Mouse (Mus musculus): ENCODE data around the gene Pcnt. TPM values are rescaled to one million over a fixed set of nuclear protein-coding genes. Genes with fewer than 3 reads are reported as not detected.

Pcnt gene
- 9.6 and 11.9 TPM in 2 replicates for polyA plus RNA-seq (2012; rRNA removed)

DNA sequence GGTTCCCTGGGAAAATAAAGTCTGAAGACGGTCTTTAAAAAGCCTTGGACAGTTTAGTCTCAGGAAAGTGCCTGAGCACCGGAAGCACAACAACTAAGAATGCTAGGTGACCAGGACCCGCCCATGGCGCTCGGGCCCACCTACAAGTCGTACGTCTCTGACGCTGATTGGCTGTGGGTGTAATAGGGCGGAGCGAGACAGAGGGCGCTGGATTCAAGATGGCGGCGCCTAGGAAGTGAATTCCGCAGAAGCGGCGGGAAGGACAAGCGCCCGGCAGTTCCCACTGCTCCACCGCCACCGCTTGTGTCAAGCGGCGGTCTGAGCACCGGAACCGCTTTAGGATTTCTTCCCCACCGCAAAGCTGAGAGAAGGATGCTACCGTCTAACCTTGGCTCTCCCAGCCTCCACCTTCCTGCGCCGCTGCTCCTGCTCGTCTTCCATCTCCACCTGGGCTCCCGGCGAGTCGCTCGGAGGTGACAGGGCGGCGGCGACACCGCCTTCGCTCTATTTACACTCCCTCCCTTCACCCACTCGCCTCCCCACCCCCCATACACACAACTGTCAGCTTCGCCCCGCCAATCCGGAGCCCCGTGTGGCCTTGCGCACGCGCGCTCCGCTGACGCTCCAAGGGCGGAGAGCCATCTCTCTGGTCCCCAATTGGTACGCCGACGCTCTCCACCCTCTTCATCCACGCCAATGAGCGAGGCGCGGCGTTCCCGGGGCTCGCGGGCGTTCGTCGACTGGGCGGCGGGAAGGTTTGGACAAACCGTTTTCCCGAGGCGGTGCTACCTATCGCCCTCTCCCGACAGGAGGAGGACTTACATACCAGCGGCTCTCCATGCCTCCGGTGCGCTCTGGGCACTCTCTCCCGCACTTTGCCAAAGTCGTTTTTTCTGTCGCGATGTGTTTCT lies at the start of gene Pcnt:
Gene Pcnt, minus strand, starts transcription at position 609 of the 911 bp plus-strand sequence.

GRCm38 (mm10) chr10:76468203-76469162 lies 25.9 kb upstream of the Pcnt start, which contains the start of the genes Mcm3ap and Ybey:
Gene Mcm3ap (plus strand): TSS chr10:76468927.
Gene Ybey (minus strand): TSS chr10:76469114.

GRCm38 (mm10) chr10:76448851-76449250 lies 6.3 kb upstream of the Pcnt start, which contains the start of gene 2610028H24Rik:
Gene 2610028H24Rik (plus strand): TSS chr10:76449081.

DNA sequence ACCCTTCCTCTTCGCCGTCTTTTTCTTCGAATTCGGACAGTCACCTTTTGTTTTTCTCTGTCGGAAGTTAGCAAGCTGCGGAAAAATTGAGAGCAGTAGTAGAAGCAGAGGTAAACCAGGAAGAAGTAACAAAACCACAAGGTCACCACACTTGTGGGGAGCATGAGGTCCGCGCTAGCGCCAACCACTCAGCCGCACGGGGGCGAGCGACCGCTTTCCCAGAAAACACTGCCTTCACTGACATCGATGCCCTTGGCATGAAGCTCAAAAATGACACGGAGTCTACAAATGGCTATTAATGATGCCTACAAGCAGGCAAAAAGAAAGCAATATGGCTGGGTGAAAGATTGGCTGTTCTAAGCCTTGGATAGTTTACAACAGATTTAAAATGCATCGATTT lies 2.3 kb downstream of the Pcnt start, which contains the start of gene AC141477.1:
Gene AC141477.1, minus strand, starts transcription at position 164 of the 400 bp plus-strand sequence.

GRCm38 (mm10) chr10:76344711-76345539 lies 97.7 kb downstream of the Pcnt start, which contains the start of gene Dip2a:
Gene Dip2a (minus strand): TSS chr10:76345291.

Other genes with a start within 250 kb of the Pcnt start
- gene Prmt2, start 204.9 kb downstream of the Pcnt start, polyA plus RNA-seq (2012; rRNA removed) = 3.7 and 4.1 TPM in 2 replicates
- 0.31 and 0.58 TPM in 2 replicates for gene S100b, start 188.9 kb downstream of the Pcnt start, polyA plus RNA-seq (2012; rRNA removed)
- gene Dip2a, start 97.5 kb downstream of the Pcnt start, polyA plus RNA-seq (2012; rRNA removed) = 2.3 and 2.4 TPM in 2 replicates
- not detected in 2 replicates for gene AC141477.1, start 2.3 kb downstream of the Pcnt start, polyA plus RNA-seq (2012; rRNA removed)
- gene 2610028H24Rik, start 6.3 kb upstream of the Pcnt start, polyA plus RNA-seq (2012; rRNA removed) = not detected in 2 replicates
- 10.4 and 11.8 TPM in 2 replicates for gene Mcm3ap, start 26.1 kb upstream of the Pcnt start, polyA plus RNA-seq (2012; rRNA removed)
- gene Ybey, start 26.3 kb upstream of the Pcnt start, polyA plus RNA-seq (2012; rRNA removed) = 1.00 and 1.0 TPM in 2 replicates
- gene Lss, start 88.8 kb upstream of the Pcnt start, polyA plus RNA-seq (2012; rRNA removed) = 76.3 and 92.5 TPM in 2 replicates
- gene Spatc1l, start 119.5 kb upstream of the Pcnt start, polyA plus RNA-seq (2012; rRNA removed) = 0.10 and 0.14 TPM in 2 replicates
- gene Ftcd, start 132.9 kb upstream of the Pcnt start, polyA plus RNA-seq (2012; rRNA removed) = 127 and 138 TPM in 2 replicates
- gene Col6a2, start 180.8 kb upstream of the Pcnt start, polyA plus RNA-seq (2012; rRNA removed) = 6.8 and 9.4 TPM in 2 replicates